Mouse (Mus musculus): ENCODE results near the gene Fancc. TPM values are rescaled to one million over a fixed set of nuclear protein-coding genes. Genes with fewer than 3 reads are reported as not detected.

Fancc gene
- polyA plus RNA-seq, 2 experiments, result 6.9 to 8.6 TPM

DNA sequence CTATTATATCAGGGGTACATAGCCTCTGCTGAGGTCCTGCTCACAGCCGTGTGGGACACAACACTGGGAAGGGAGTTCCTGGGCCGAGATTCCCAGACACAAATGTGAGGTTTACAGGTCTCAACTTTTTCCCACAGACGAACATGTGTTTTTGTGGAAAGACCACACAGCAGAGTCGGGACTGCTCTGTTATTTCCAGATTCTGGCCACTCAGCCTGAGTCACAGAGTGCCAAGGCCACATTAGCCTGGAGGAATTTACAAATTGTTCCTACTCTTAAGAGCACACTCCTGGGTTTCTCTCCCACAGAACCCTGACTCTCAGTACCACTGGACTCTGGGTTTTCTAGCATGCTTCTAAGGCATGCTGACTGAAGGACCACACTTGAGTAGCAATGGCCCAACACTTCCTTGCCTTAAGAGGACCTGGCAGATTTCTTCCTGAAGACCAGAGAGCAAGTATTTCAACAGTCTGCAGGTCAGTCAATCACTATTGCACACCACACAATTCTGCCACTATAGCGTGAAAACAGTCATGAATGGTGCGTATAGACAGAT is 10.0 kb upstream of the Fancc start:
- no peak for DNase-seq (ENCODE audit: low read depth in 3 of 3, low spot score in 3 of 3)
- WGBS (ENCODE audit: insufficient replicate concordance), result 66% methylated on average over 6 of the region's 6 CpGs
- ATAC-seq (ENCODE audit: insufficient read depth), result no peak

GRCm38 (mm10) chr13:63506364-63506763 is 9.3 kb upstream of the Fancc start:
- DNase-seq (ENCODE audit: low read depth in 3 of 3, low spot score in 3 of 3) (no peak), ATAC-seq (ENCODE audit: insufficient read depth) (no peak)
- Histone ChIP-seq H3K27me3 (ENCODE audit: control insufficient read depth, insufficient read depth, low read length) (no peaks in the 10 kb centered on the region), H3K9ac (replicated peaks) (no peak overlapping the region), H3K4me2 (ENCODE audit: low read depth) (no peak overlapping the region), H3K36me3 (replicated peaks; ENCODE audit: control insufficient read depth, insufficient read depth, low read depth) (peaks cover 10% of the 10 kb centered on the region), H3K9me3 (ENCODE audit: control insufficient read depth, low read length) (no peaks in the 10 kb centered on the region), H3K27ac (no peak overlapping the region), H3K4me3 (ENCODE audit: insufficient read depth in 1 of 2, low read depth in 2 of 2, low read length in 2 of 2) (no peak overlapping the region), H3K4me1 (replicated peaks; ENCODE audit: control insufficient read depth in 2 of 2, insufficient read depth in 2 of 2, low read length in 1 of 2) (no peaks in the 10 kb centered on the region)
- TF ChIP-seq EP300 (IDR thresholded peaks at IDR 0.05; ENCODE audit: low read depth), result no peak
- no peak for TF ChIP-seq CTCF (IDR thresholded peaks at IDR 0.05; ENCODE audit: low read depth)
- 57% methylated on average over 1 of the region's 1 CpGs for WGBS (ENCODE audit: insufficient replicate concordance)

More for the DNA sequence above, 10.0 kb upstream of the Fancc start:
- Histone ChIP-seq H3K36me3 (replicated peaks; ENCODE audit: control insufficient read depth, insufficient read depth, low read depth) (peaks cover 16% of the 10 kb centered on the region), H3K4me3 (ENCODE audit: insufficient read depth in 1 of 2, low read depth in 2 of 2, low read length in 2 of 2) (no peak overlapping the region), H3K4me1 (replicated peaks; ENCODE audit: control insufficient read depth in 2 of 2, insufficient read depth in 2 of 2, low read length in 1 of 2) (no peaks in the 10 kb centered on the region), H3K9ac (replicated peaks) (no peak overlapping the region), H3K9me3 (ENCODE audit: control insufficient read depth, low read length) (no peaks in the 10 kb centered on the region), H3K27me3 (ENCODE audit: control insufficient read depth, insufficient read depth, low read length) (no peaks in the 10 kb centered on the region), H3K27ac (no peak overlapping the region), H3K4me2 (ENCODE audit: low read depth) (no peak overlapping the region)
- TF ChIP-seq CTCF (IDR thresholded peaks at IDR 0.05; ENCODE audit: low read depth) (no peak), EP300 (IDR thresholded peaks at IDR 0.05; ENCODE audit: low read depth) (no peak)

DNA sequence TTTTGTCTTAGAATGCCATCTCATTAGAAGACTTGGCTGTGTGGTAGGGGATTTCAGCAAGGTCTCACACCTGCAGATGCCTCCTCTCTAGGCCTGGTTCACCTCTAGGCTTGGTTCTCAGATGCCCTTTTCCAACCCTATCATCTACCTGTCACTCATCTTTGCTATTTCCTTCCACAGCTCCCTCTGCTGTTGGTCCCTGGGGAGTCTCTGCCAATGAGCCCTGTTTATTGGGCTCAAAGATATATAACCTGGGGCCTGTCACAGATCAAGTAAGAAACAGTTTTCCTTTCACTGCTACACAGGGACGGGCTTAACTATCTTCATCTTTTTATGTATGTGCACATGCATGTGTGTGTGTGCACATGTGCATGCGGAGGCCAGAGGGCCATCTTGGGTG is 5.3 kb upstream of the Fancc start:
- DNase-seq (ENCODE audit: low read depth in 3 of 3, low spot score in 3 of 3), result no peak
- Histone ChIP-seq H3K27ac (no peak overlapping the region), H3K36me3 (replicated peaks; ENCODE audit: control insufficient read depth, insufficient read depth, low read depth) (no peaks in the 10 kb centered on the region), H3K4me3 (ENCODE audit: insufficient read depth in 1 of 2, low read depth in 2 of 2, low read length in 2 of 2) (no peak overlapping the region), H3K9me3 (ENCODE audit: control insufficient read depth, low read length) (no peaks in the 10 kb centered on the region), H3K27me3 (ENCODE audit: control insufficient read depth, insufficient read depth, low read length) (no peaks in the 10 kb centered on the region), H3K4me2 (ENCODE audit: low read depth) (no peak overlapping the region), H3K9ac (replicated peaks) (no peak overlapping the region), H3K4me1 (replicated peaks; ENCODE audit: control insufficient read depth in 2 of 2, insufficient read depth in 2 of 2, low read length in 1 of 2) (no peaks in the 10 kb centered on the region)
- WGBS (ENCODE audit: insufficient replicate concordance), result 67% methylated on average over 2 of the region's 2 CpGs
- TF ChIP-seq CTCF (IDR thresholded peaks at IDR 0.05; ENCODE audit: low read depth) (no peak), EP300 (IDR thresholded peaks at IDR 0.05; ENCODE audit: low read depth) (no peak)
- no peak for ATAC-seq (ENCODE audit: insufficient read depth)

DNA sequence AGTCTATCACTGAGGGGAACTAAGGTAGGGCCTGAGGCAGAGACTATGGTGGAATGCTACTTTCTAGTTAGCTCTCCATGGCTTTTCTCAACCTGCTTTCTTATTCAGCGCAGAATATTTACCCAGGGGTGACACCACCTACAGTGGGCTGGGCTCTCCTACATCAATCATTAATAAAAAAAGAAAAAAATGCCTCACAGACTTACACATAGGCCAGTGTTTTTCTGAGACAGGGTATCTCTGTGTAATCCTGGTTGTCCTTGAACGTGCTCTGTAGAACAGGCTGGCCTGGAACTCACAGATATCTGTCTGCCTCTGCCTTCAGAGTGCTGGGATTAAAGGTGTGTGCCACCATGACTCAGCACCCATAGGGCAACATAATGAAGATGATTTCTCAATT is 2.4 kb upstream of the Fancc start:
- Histone ChIP-seq H3K4me2 (ENCODE audit: low read depth) (no peak overlapping the region), H3K27me3 (ENCODE audit: control insufficient read depth, insufficient read depth, low read length) (peaks cover 3% of the 10 kb centered on the region), H3K9ac (replicated peaks) (no peak overlapping the region), H3K27ac (no peak overlapping the region), H3K4me3 (ENCODE audit: insufficient read depth in 1 of 2, low read depth in 2 of 2, low read length in 2 of 2) (no peak overlapping the region), H3K36me3 (replicated peaks; ENCODE audit: control insufficient read depth, insufficient read depth, low read depth) (no peaks in the 10 kb centered on the region), H3K4me1 (replicated peaks; ENCODE audit: control insufficient read depth in 2 of 2, insufficient read depth in 2 of 2, low read length in 1 of 2) (no peaks in the 10 kb centered on the region), H3K9me3 (ENCODE audit: control insufficient read depth, low read length) (no peaks in the 10 kb centered on the region)
- DNase-seq (ENCODE audit: low read depth in 3 of 3, low spot score in 3 of 3) (no peak), ATAC-seq (ENCODE audit: insufficient read depth) (no peak)
- TF ChIP-seq CTCF (IDR thresholded peaks at IDR 0.05; ENCODE audit: low read depth) (no peak), EP300 (IDR thresholded peaks at IDR 0.05; ENCODE audit: low read depth) (no peak)
- 44% methylated on average over 2 of the region's 2 CpGs for WGBS (ENCODE audit: insufficient replicate concordance)

DNA sequence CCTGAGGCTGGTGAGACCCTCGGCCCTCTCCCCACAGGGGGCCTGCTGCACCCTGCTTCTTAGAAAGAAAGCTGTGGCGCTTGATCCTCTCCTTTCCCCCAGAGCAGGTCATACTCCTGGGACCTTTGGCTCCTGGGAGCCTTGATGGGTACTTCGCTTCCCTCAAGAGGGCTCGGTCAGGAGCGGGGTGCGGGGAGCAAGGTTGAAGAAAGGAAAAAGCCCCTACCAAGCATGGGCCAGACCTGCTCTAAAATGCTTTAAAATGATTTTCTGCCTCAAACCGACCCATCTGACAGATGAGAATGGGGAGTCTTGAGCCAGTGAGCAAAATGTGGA is 9.4 kb downstream of the Fancc start:
- H3K36me3 ChIP-seq (replicated peaks; ENCODE audit: control insufficient read depth, insufficient read depth, low read depth), result no peaks in the 10 kb centered on the region
- no peaks in the 10 kb centered on the region for H3K4me1 ChIP-seq (replicated peaks; ENCODE audit: control insufficient read depth in 2 of 2, insufficient read depth in 2 of 2, low read length in 1 of 2)
- H3K4me2 ChIP-seq (ENCODE audit: low read depth), result no peak overlapping the region
- no peak for ATAC-seq (ENCODE audit: insufficient read depth)
- WGBS (ENCODE audit: insufficient replicate concordance), result 54% methylated on average over 7 of the region's 7 CpGs
- H3K27ac ChIP-seq, result no peak overlapping the region
- no peak for TF ChIP-seq CTCF (IDR thresholded peaks at IDR 0.05; ENCODE audit: low read depth)
- no peak for TF ChIP-seq EP300 (IDR thresholded peaks at IDR 0.05; ENCODE audit: low read depth)
- DNase-seq (ENCODE audit: low read depth in 3 of 3, low spot score in 3 of 3), result no peak
- H3K9me3 ChIP-seq (ENCODE audit: control insufficient read depth, low read length), result no peaks in the 10 kb centered on the region
- H3K27me3 ChIP-seq (ENCODE audit: control insufficient read depth, insufficient read depth, low read length), result no peaks in the 10 kb centered on the region
- H3K4me3 ChIP-seq (ENCODE audit: insufficient read depth in 1 of 2, low read depth in 2 of 2, low read length in 2 of 2), result no peak overlapping the region
- no peak overlapping the region for H3K9ac ChIP-seq (replicated peaks)
